Mouse (Mus musculus): ENCODE results near the gene Gp9. TPM values are rescaled to one million over a fixed set of nuclear protein-coding genes. Genes with fewer than 3 reads are reported as not detected.

Gene Gp9
- polyA plus RNA-seq, 1 experiment from 2014 or later: 1.4 TPM

Other genes starting within 250 kb of the Gp9 start
- 3.4 TPM in 2 replicates for gene Arhgap25, start 244.8 kb upstream of the Gp9 start, polyA plus RNA-seq (2015; fragmentation: Nextera tagmentation; extraction: Ambion mirVana)
- 2.6 and 2.7 TPM in 2 replicates for gene Prokr1, start 187.3 kb upstream of the Gp9 start, polyA plus RNA-seq (2015; fragmentation: Nextera tagmentation; extraction: Ambion mirVana)
- gene Aplf, start 105.9 kb upstream of the Gp9 start, polyA plus RNA-seq (2015; fragmentation: Nextera tagmentation; extraction: Ambion mirVana): 13.3 and 15.1 TPM in 2 replicates
- 0.90 and 1.0 TPM in 2 replicates for gene Efcc1, start 47.2 kb upstream of the Gp9 start, polyA plus RNA-seq (2015; fragmentation: Nextera tagmentation; extraction: Ambion mirVana)
- 11.0 and 12.2 TPM in 2 replicates for gene Rab43, start 34.1 kb downstream of the Gp9 start, polyA plus RNA-seq (2015; fragmentation: Nextera tagmentation; extraction: Ambion mirVana)
- gene Gm45140, start 57.7 kb downstream of the Gp9 start, polyA plus RNA-seq (2015; fragmentation: Nextera tagmentation; extraction: Ambion mirVana): 3.3 and 4.1 TPM in 2 replicates
- gene Isy1, start 60.7 kb downstream of the Gp9 start, polyA plus RNA-seq (2015; fragmentation: Nextera tagmentation; extraction: Ambion mirVana): 50.7 and 58.1 TPM in 2 replicates
- 991 and 1,100 TPM in 2 replicates for gene Cnbp, start 73.0 kb downstream of the Gp9 start, polyA plus RNA-seq (2015; fragmentation: Nextera tagmentation; extraction: Ambion mirVana)
- gene Copg1, start 109.7 kb downstream of the Gp9 start, polyA plus RNA-seq (2015; fragmentation: Nextera tagmentation; extraction: Ambion mirVana): 154 and 161 TPM in 2 replicates
- 41.0 TPM in 2 replicates for gene Hmces, start 135.9 kb downstream of the Gp9 start, polyA plus RNA-seq (2015; fragmentation: Nextera tagmentation; extraction: Ambion mirVana)
- 23.4 and 29.6 TPM in 2 replicates for gene H1fx, start 203.6 kb downstream of the Gp9 start, polyA plus RNA-seq (2015; fragmentation: Nextera tagmentation; extraction: Ambion mirVana)

All from intestine, embryonic 15.5 days (tissue).